Mouse (Mus musculus): ENCODE data around the gene Nfatc4.

GRCm38 (mm10) chr14:55824001-55824480 is 1.1 kb downstream of the Nfatc4 start:
- TF ChIP-seq CTCF (IDR thresholded peaks at IDR 0.05) (no peak), EP300 (IDR thresholded peaks at IDR 0.05) (no peak)

Data from lung, postnatal 0 days (tissue).